Mouse (Mus musculus): Measurements from ENCODE around the gene Srgap2.
"Not testable (repeated sequence)": the region's sequence is repeated elsewhere in the genome, so short reads cannot be mapped to it uniquely, and the experiment has no call there.

Srgap2 gene

DNA sequence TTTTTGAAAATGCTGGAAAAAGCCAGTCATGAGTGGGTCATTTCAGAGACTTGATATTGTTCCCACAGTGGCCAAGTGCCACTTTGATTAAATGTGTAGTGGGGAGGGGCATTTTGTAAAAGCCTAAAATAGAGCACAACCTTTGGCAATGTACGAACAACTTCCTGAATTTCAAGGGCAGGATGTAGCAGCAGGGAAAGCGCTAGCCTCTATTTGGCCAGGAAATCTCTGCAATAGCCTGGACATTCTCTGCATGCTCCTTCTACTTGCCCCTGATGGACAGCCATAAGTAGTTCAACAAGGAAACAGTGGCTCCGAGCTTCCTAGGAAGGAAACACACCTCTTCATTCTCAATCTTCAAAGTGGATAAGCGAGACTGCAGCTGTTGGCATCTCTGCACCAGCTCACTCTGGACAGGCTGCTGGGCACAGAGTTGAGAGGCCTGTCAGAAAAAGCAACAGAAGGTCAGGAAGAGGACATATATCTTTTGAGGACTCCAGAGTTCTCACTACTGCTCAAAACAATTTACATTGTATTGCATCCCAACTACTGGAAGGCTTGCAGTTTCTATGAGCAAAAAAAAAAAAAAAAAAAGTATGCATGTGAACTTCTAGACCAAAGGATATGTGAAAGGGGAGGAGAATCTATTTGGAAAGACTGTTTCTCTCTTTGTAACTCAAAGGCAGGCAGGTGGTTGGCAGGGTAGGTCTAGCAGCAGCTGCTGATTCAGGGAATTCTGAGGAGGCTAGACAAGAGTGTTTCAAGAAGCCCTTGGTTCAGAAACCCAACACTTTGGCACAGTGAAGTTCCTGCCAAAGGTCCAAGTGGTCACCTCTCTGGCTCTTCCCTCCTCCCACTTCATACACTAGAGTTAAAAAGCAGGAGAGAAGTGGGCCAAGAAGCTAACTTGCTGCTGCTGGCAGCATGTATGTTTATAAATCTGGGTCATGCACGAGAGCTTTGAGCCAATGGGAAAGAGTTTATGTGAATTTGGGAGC is 181.4 kb downstream of the Srgap2 start:
- no peak for DNase-seq (ENCODE audit: low spot score)

DNA sequence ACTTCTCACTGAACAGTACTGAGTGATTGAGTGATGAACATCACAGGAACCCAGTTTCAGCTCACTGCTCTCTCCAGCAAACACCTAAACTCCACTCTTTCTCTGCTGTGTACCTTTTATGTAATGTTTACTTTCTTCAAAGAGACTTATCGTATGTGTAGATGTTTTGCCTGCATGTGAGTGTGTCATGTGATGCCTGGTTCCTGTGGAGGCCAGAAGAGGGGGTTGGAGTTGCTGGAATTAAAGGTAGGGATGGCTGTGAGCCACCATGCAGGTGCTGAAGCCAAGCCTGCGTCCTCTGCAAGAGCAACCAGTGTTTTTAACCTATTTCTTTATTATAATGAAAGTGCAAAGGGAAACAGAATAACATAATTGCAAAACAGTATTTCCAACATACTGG is 182.5 kb downstream of the Srgap2 start:
- no peak for DNase-seq (ENCODE audit: low spot score)

GRCm38 (mm10) chr1:131336017-131336416 is 191.1 kb downstream of the Srgap2 start:
- no peak for DNase-seq (ENCODE audit: low spot score)

DNA sequence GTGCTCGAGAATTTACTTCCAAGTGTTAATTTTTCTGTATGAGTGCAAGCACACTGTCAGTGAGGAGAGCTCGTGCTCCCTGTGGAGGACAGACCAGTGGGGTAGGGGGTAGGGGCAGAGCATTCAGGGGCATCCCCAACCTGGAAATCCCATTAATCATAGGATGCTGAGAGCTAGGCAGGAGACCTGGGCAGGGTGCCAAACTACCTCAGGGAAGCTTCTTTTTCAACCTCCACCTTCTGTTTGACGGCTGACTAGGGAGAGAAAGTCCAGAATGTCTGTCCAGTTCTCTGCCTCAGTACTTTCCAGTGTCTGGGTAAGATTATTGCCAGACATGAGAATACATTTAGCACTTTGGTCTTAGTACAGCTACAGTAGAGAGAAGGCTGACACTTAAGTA is 191.5 kb downstream of the Srgap2 start:
- no peak for DNase-seq (ENCODE audit: low spot score)

DNA sequence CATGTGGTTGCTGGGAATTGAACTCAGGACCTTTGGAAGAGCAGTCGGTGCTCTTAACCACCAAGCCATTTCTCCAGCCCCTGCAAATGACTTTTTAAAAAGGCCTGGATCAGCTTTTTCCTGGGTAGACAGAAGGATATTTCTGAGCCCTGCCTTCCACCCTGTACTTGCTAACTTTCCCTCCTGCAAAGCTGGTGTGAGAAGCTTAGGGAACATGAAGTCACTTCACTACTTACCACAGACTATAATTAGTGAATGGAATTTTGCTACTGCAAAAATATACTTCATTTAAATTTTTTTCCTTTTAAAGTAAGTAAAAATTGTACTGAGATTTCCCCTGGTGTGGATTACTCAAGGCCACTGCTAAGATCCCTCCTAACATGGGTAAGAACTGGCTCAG is 196.0 kb downstream of the Srgap2 start:
- no peak for DNase-seq (ENCODE audit: low spot score)

- DNase-seq (ENCODE audit: low spot score): not testable (repeated sequence)
Observed at GRCm38 (mm10) chr1:131329093-131329492, 198.1 kb downstream of the Srgap2 start.

DNA sequence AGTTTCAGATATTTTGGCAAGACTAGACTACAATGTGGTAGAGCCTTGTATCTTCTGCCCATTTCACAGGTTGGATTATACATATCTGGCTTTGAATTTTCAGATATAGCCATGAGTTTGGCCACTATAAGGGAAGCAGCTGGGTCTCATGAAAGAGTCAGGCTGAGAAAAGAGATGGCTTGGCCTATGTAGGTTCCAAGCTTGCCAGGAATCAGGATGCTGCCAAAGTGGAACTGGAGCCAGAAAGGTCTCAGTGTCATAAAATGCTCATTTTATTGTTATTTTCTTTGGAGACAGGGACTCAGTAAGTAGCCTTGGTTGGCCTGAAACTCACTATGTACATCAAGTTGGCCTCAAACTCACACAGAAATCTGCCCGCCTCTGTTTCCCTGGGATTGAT is 200.0 kb downstream of the Srgap2 start:
- DNase-seq (ENCODE audit: low spot score): no peak

DNA sequence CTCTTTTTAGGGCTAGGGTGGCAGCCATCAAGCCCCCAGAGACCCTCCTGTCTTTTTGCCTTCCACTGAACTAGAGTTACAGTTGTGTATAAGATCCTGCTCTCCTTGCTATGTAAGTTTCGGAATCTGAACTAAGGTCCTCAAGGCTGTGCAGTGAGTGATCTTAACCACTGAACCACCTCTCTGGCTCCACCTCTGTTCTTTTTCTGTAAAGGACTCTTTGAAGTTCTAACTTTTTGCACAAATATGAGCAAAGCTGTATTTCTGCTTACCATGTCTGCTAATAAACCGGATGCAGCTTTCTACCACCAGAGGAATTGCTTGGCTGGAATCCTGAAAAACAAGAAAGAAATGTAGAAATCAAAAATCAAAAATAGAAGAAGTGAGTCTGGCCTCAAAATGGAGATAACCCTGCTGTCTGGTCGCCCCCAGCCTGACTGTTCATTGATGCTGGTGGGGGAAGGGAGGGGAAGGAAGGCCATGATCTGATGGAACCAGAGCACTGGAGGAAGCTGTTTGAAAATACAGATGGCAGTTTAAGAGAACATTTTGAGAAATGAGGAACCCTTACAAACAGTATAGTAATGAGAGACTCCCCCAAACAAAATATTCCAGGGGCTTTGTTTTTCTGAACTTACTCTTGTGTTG is 202.2 kb downstream of the Srgap2 start:
- no peak for DNase-seq (ENCODE audit: low spot score)

- DNase-seq (ENCODE audit: low spot score): no peak
Observed at GRCm38 (mm10) chr1:131319598-131320330, 207.4 kb downstream of the Srgap2 start.

GRCm38 (mm10) chr1:131318397-131318796 is 208.8 kb downstream of the Srgap2 start:
- DNase-seq (ENCODE audit: low spot score): no peak

DNA sequence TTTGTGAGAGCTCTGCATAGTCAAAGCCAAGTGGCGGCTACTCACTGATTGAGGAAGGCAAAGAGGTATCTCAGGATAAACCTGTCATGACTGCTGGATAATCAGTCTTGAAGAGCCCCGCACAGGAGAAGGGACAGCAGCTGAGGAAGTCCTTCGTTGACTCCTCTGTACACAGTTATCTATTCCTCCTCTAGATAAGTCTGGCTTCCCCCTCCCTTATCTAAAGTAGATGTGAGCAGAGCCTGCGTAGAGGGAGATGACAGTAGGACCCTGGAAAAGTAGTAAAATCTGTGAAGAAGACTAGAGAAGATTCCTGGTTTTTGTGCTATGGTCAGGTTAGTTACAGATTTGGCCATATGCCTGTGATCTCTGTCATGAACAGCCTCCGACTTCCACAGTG is 209.5 kb downstream of the Srgap2 start:
- no peak for DNase-seq (ENCODE audit: low spot score)

GRCm38 (mm10) chr1:131311284-131311683 is 215.9 kb downstream of the Srgap2 start:
- DNase-seq (ENCODE audit: low spot score): no peak

DNA sequence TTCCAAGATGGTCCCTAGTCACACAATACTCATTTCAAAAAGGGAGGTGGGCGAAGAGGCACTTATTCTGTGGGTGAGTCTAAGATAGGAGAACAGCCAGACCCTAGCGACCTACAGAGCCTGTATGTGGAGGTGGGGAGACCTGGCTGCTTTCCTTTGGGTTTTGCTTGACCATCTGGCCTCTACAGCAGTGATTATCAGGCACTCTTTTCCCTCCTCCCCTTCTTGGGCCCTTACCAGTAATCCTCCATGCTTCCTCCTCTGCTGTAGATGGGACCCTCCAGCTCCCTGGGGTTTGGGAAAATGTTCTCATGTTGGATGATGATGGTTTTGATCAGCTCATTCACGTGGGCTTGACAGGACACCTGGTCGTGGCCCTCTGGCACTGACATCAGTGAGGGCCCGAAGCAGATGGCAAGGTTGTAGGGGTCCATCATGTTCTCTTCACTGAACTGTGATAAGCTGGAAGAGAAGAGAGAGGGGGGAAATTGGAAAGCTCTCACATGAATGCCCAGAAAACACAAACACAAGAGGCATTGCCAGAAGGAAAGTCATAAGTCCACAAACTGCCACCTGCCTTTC is 216.8 kb downstream of the Srgap2 start:
- DNase-seq (ENCODE audit: low spot score): no peak

- no peak for DNase-seq (ENCODE audit: low spot score)
Observed at GRCm38 (mm10) chr1:131300750-131301149, 226.4 kb downstream of the Srgap2 start.

DNA sequence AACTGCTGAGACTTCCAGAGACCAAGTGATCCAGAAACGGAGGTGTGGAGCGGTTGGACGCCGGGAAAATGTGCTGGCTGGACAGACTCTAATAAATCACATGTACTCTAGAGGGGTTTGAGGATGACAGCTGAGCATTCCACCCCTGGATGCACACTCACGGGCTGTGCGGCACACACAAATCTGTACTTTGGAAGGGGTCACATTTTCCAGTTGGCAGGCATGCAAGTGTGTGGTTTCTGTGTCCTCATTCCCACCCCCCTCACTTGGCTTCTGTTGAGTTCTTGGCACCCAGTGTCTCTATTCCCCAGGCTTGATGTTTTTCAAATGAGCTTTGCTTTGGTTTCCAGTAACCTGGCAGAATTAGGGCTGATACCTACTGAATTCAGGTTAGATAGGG is 227.4 kb downstream of the Srgap2 start:
- no peak for DNase-seq (ENCODE audit: low spot score)

DNA sequence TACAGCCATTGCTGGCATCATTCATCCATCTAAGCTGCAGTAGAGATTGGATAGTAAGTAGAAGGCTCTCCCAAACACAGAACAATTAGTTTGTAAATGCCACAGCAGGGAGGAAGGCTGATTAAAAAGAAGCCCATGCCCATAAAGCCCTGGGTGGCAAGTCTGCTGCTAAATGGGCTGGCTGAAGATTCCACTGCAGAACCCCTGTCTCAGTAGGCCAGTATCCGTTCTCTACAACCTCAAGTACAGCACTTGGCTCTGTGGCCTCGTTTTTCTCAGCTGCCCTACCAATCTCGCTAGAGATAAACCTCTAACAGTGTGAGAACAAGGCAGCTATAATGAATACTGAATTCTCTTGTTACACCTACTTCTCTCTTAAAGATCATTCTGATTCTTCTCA is 227.9 kb downstream of the Srgap2 start:
- DNase-seq (ENCODE audit: low spot score): no peak

DNA sequence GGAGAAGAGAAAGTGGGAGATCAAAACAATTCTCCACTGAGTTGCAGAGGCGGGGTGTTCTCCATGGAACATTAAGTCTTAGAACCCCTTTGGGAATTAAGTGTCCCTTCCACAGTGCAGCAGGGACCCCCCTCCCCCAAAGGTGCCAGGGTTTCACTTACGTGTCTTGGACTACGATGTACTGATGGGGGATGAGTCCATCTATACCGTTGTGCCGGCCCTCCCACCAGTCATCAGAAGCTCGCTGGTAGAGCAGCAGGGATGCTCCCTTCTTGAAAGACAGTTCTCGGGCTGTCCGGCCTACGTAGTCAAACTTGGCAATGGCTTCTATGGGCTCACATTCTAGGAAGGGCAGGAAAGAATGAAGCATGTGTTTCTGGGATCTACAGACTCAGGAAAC is 229.0 kb downstream of the Srgap2 start:
- DNase-seq (ENCODE audit: low spot score): no peak

DNA sequence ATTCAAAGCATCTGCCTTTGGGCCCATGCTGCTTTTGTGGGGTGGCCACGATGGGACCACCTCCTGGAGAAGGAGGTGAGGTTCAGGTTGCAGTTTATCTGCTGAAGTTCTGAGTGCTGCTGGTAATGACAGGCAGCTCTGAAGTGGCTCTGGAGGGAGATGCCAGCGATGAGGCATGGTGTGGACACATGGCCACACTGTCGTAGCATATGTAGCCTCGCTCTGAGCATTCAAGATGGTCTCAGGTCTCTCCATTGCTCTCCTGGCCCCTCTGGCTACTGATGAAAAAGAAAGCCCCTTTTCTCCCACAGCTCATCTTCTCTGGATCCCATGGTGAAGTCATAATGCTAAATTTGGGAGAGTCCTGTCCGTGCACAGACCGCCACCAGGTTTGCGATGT is 230.4 kb downstream of the Srgap2 start:
- no peak for DNase-seq (ENCODE audit: low spot score)

- no peak for DNase-seq (ENCODE audit: low spot score)
Observed at GRCm38 (mm10) chr1:131295200-131295599, 232.0 kb downstream of the Srgap2 start.

GRCm38 (mm10) chr1:131293922-131294250 is 233.3 kb downstream of the Srgap2 start:
- DNase-seq (ENCODE audit: low spot score): no peak

- no peak for DNase-seq (ENCODE audit: low spot score)
Observed at GRCm38 (mm10) chr1:131293221-131293921, 233.8 kb downstream of the Srgap2 start.

DNA sequence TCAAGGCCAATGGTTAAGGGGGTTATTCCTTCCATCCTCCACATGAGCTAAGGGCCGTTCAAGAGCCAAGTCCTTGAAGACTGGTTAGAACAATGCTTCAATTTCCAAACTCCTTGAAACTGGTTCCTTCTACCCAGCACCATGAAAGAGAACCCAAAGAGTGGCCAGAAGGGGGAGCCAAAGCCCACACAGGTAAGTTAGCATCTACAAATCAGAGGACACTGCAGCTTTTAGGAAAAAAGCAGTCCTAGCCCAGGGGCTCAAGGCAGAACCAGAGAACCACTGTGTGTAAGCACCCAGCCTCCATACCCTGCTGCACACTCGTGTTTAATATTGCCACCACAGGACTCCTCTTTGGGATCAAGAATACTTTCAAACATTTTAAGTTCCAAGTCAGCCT is 236.5 kb downstream of the Srgap2 start:
- DNase-seq (ENCODE audit: low spot score): peak; percentile 45
